Mouse (Mus musculus) left cerebral cortex, adult 2 months (tissue): Measurements from ENCODE around the gene Olfr544. TPM values are rescaled to one million over a fixed set of nuclear protein-coding genes. Genes with fewer than 3 reads are reported as not detected.
"Not testable (repeated sequence)": the region's sequence is repeated elsewhere in the genome, so short reads cannot be mapped to it uniquely, and the experiment has no call there.

ENCODE experiments used
- DNase-seq, 2 experiments: peaks; one replicate each; pipeline ENCODE4 v3.0.0; 2021 to 2022; ENCODE audit warnings: low spot score in 2 of 2, mixed read lengths in 1 of 2; ENCODE audit errors: extremely low spot score in 1 of 2
- H3K27ac ChIP-seq: fragments of 200-600 bp; 2 replicates; pipeline ENCODE4 v1.8.1; 2022
- H3K4me3 ChIP-seq: fragments of 200-600 bp; 2 replicates; pipeline ENCODE4 v1.8.1; 2022
- CTCF ChIP-seq: fragments of 200-600 bp; IDR thresholded peaks from 2 replicates; pipeline ENCODE4 v1.8.1; 2022; ENCODE audit warnings: antibody characterized with exemption, mild to moderate bottlenecking, moderate library complexity
- intact Hi-C: fragments of 180-260 bp; cut with DNase I; formaldehyde crosslinking; loops from one replicate; pipeline ENCODE4 v1.15.1; 2025
- total RNA-seq, 2 experiments: library from RNA; stranded (reverse); gene quantifications; 2 replicates each; pipeline ENCODE4 v1.2.3; 2021

Gene Olfr544
- total RNA-seq, 2 experiments from 2014 or later, result not detected

DNA sequence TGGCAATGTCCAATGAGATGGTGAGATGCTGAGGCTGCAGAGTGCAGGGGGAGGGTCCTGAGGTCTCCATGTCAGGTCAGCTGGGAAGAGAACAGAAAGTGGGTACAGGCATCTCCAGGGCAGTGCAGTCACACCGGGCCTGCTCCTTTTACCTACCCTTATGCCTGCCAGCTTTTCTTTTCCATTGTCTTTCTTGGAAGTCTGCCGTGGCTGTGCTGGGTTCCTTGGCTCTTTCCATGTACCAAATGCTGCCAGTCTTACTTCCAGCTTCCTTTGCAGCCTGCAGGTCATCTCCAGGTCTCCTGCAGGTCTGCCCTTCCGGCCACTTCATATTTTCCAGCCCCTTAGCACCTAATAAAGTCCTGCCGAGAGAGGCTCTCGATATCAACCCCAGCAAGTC, 13.9 kb upstream of the Olfr544 start:
- intact Hi-C loops, result no loop called here
- H3K4me3 ChIP-seq, result no peak overlapping the region
- TF ChIP-seq CTCF, result no peak
- DNase-seq, result no peak
- H3K27ac ChIP-seq, result no peak overlapping the region

DNA sequence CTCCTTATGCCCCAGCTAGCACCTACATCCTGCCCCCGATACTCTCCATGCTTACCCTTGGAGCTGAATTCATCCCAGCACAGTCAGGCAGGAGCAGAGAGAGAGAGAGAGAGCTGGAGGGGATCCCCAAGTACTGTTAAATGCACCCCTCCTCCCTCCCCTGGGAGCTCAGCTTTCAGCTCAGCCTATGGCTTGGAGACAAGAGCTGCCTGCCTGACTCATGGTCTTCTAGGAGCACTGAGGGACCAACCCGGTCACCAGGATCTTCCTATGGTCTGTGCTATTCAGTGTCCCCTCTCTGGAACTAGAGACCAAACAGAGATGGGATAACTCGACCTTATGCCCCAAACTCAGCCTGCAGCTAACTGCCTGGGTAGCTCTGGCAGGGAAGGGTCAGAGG, 11.4 kb upstream of the Olfr544 start, which contains the start of gene Olfr545:
TSS of gene Olfr545 (minus strand) at position 101 of the 400 bp plus-strand sequence.
- Histone ChIP-seq H3K27ac (no peak within 1 kb of the TSS), H3K4me3 (no peak within 1 kb of the TSS)
- TF ChIP-seq CTCF, result no peak
- intact Hi-C loops, result no loop called here
- no peak for DNase-seq

DNA sequence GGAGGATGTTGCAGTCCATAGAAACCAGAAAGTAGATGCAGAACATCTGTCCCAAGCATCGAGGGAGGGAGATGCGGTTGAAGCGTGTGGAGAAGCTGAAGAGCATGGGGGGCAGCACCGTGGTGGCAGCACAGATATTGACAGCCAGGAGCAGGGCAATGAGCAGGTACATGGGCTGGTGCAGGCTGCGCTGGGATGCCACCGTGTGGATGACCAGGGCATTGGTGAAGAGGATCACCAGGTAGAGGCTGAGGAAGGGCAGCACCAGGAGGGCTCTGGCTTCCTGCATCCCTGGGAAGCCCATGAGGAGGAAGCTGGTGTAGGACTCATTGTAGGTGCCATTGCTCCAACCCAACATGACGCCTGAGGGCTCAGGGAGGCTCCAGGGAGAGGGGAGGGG, 6.3 kb upstream of the Olfr544 start:
- H3K4me3 ChIP-seq, intact Hi-C loops, H3K27ac ChIP-seq, DNase-seq: not testable (repeated sequence)

DNA sequence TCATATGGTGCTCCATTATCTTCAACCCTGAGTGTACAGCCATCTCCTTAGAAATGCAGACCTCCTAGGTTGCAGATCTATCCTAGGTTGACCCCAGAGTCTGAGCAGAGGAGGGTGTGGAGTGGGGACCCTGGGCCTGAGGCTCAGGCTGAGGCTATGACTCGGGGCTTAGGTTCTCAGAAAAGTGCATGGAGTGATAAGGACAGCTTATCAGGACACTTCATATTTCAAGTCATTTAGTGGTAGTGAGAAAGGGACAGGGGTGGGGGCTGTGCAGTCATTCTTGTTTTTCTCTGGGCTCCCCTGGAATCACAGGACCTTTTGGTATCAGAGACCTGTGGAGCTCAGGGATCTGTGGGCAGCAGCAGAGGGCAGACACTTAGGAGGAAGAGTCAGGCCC, 2.0 kb downstream of the Olfr544 start:
- intact Hi-C loops, result no loop called here
- H3K4me3 ChIP-seq, result no peak overlapping the region
- TF ChIP-seq CTCF, result no peak
- no peak for DNase-seq
- no peak overlapping the region for H3K27ac ChIP-seq

GRCm38 (mm10) chr7:102484766-102485165, 3.3 kb downstream of the Olfr544 start:
- H3K4me3 ChIP-seq, DNase-seq, intact Hi-C loops: not testable (repeated sequence)

GRCm38 (mm10) chr7:102483665-102484064, 4.4 kb downstream of the Olfr544 start:
- intact Hi-C loops, result no loop called here

More at GRCm38 (mm10) chr7:102484766-102485165, 3.3 kb downstream of the Olfr544 start:
- H3K27ac ChIP-seq, result not testable (repeated sequence)

DNA sequence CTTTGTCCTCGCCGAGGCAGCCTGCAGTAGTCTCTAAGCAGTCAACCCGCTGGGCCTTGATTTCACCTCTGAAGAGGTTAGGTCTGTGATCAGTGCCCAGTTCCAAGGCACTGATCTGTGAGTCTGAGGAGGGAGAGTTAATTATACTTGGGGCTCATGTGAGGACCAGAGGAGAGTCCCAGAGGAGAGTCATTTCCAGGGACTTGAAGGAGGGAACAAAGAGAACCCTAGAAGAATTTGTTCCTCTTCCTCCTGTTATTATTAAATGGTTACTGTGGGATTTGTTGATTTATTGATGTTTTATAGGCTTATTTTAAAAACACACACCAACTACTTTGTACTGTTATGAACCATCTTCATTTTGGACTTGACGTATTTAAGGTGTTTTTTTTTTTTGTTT, 6.5 kb downstream of the Olfr544 start, which contains the start of gene Olfr543:
TSS of gene Olfr543 (minus strand) at position 101 of the 400 bp plus-strand sequence.
- TF ChIP-seq CTCF, result no peak
- Histone ChIP-seq H3K27ac (no peak within 1 kb of the TSS), H3K4me3 (no peak within 1 kb of the TSS)
- intact Hi-C loops, result no loop called here
- no peak for DNase-seq

More at GRCm38 (mm10) chr7:102483665-102484064, 4.4 kb downstream of the Olfr544 start:
- DNase-seq, result no peak
- no peak overlapping the region for H3K4me3 ChIP-seq
- H3K27ac ChIP-seq, result no peak overlapping the region
- no peak for TF ChIP-seq CTCF

DNA sequence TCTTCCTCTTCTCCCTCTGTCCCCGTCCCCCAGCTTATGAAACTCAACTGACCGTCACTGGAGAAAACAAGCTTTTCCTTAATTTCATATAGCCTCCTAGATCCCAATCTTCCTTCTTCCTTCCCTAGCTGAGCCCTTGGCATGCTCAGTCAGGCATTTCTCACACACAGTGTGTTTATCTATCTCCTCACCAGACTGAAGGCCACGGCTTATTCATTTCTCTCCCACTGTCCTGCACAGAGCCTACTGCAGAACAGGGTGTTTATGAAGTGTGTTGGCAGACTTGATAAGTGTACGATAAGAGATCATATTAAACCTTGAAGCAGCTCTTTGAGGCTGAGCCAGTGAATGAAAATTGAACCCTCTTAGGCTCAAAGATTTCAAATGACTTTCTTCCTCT, 7.3 kb downstream of the Olfr544 start:
- DNase-seq, result no peak
- intact Hi-C loops, result no loop called here
- no peak overlapping the region for H3K4me3 ChIP-seq

DNA sequence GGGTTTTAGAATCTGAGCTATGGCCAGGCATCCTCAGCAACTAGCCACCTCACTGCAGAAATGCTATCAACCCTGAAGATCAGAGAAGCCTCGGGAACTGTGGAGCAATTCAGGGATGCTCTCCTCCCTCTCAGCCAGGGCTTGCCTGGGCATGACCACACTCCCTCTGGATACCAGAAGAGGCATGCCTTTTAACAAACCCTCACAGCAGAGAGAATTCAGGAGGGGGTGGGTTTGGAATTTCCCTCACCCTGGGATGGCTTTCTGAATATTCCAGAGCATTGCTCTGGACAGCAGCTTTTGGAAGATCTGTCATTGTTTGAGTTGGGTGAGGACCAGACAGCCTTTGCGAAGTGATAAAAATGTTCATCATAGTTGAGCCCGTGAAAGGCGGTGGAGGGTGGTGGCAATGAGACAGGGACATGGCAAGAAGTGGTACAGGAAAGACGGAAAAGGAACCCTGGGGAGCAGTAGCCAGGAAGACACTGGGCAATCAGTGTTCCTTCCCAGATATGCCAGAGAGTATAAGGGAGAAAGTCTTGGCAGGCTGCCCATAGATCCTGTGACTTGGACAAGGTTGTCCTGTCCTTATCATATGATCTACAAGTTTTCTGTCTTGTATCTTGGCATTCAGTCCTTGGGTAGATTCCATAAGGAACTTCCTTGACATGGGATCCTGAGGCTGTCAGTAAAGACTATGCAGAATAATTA, 8.6 kb downstream of the Olfr544 start:
- Histone ChIP-seq H3K27ac (no peak overlapping the region), H3K4me3 (no peak overlapping the region)
- no peak for TF ChIP-seq CTCF
- intact Hi-C loops, result no loop called here
- no peak for DNase-seq

More for the DNA sequence above, 7.3 kb downstream of the Olfr544 start:
- TF ChIP-seq CTCF, result no peak
- H3K27ac ChIP-seq, result no peak overlapping the region

GRCm38 (mm10) chr7:102478926-102479325, 9.2 kb downstream of the Olfr544 start:
- no peak for DNase-seq
- no peak for TF ChIP-seq CTCF
- Histone ChIP-seq H3K27ac (no peak overlapping the region), H3K4me3 (no peak overlapping the region)
- intact Hi-C loops, result no loop called here

DNA sequence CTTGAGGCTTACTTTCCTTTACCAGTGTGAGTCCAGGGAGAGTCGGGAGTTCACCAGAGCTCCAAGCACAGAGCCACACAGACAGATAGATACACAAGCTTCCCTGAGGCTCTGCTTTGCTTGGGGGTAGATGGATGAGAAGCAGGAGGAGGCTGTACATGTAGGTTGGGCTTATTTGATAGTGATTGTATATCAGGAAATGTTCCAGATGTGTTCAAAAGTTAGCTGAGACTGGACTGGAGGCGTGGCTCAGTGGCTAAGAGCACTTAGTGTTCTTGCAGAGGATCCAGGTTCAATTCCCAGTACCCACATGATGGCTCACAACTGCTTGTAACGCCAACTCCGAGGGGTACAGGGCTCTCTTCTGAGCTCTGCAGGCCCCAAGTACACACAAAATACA, 9.7 kb downstream of the Olfr544 start:
- TF ChIP-seq CTCF, result no peak
- no peak overlapping the region for H3K4me3 ChIP-seq
- no peak for DNase-seq
- intact Hi-C loops, result no loop called here
- H3K27ac ChIP-seq, result no peak overlapping the region

GRCm38 (mm10) chr7:102477377-102477776, 10.7 kb downstream of the Olfr544 start:
- H3K27ac ChIP-seq, result no peak overlapping the region
- DNase-seq, result no peak
- H3K4me3 ChIP-seq, result no peak overlapping the region
- intact Hi-C loops, result no loop called here
- no peak for TF ChIP-seq CTCF

- DNase-seq, result no peak
- no peak for TF ChIP-seq CTCF
- Histone ChIP-seq H3K4me3 (no peak overlapping the region), H3K27ac (no peak overlapping the region)
- intact Hi-C loops, result no loop called here
These were observed 11.5 kb downstream of the Olfr544 start for GRCm38 (mm10) chr7:102476601-102477000.
